Comparison of ENCODE assay signal across 11 mouse cellular contexts in genomic region chr2:28521571-28522151, GRCm38 (mm10). TPM values are rescaled to one million over a fixed set of nuclear protein-coding genes. Genes with fewer than 3 reads are reported as not detected.
DNase-seq lines count a peak whose midpoint lies in the region; ATAC-seq and TF ChIP-seq lines count a peak whose summit lies in the region.
"Had no signal": no experiment of that assay in that cellular context is flagged by ENCODE, and none has a peak within 500 bp of the region (broad histone marks: within the 10 kb centered on the region; RNA-seq: fewer than 3 reads in every experiment).

No protein-coding gene starts in this region.

- no peak overlapping the region for H3K9ac ChIP-seq in forebrain, embryonic 15.5 days (replicated peaks)
- no peak overlapping the region for H3K9ac ChIP-seq in forebrain, embryonic 12.5 days
- 0 out of 2 replicates have a peak overlapping the region, but pooled peaks have one; percentile 7 for H3K9ac ChIP-seq in lung, embryonic 15.5 days
- H3K9ac ChIP-seq in hindbrain, postnatal 0 days (replicated peaks; ENCODE audit: low read length): no peak overlapping the region
- H3K9ac ChIP-seq: liver, embryonic 14.5 days had no signal

- H3K4me2 ChIP-seq in forebrain, embryonic 15.5 days (replicated peaks): no peak overlapping the region
- H3K4me2 ChIP-seq in forebrain, embryonic 12.5 days: no peak overlapping the region
- no peak overlapping the region for H3K4me2 ChIP-seq in lung, embryonic 15.5 days
- no peak overlapping the region for H3K4me2 ChIP-seq in hindbrain, postnatal 0 days (ENCODE audit: low read depth, low read length)

- peak overlapping the region; percentile 19; the same call in 1 of the 2 replicates for H3K27ac ChIP-seq in forebrain, embryonic 15.5 days (replicated peaks)
- no peak overlapping the region for H3K27ac ChIP-seq in forebrain, embryonic 12.5 days
- H3K27ac ChIP-seq in lung, embryonic 15.5 days: no peak overlapping the region
- H3K27ac ChIP-seq in hindbrain, postnatal 0 days: peak overlapping the region; percentile 75
- H3K27ac ChIP-seq in thymus, adult 2 months (ENCODE audit: control insufficient read depth, insufficient read depth, low read length): no peak overlapping the region
- H3K27ac ChIP-seq: liver, embryonic 14.5 days had no signal

- no peak for DNase-seq in lung, postnatal 4 days
- DNase-seq in hindbrain, postnatal 0 days (ENCODE audit: low spot score): peak; percentile 72
- peak; percentile 67 for DNase-seq in skeletal muscle tissue, adult 2 months (ENCODE audit: low read depth, low spot score)
- no peak for DNase-seq in thymus, adult 2 months
- no peak for DNase-seq in thymus, postnatal 4 days
- DNase-seq: embryo, embryonic 11 days had no signal

- H3K9me3 ChIP-seq in forebrain, embryonic 15.5 days: no peaks in the 10 kb centered on the region
- H3K9me3 ChIP-seq in forebrain, embryonic 12.5 days: no peaks in the 10 kb centered on the region
- H3K9me3 ChIP-seq in lung, embryonic 15.5 days: no peaks in the 10 kb centered on the region
- no peaks in the 10 kb centered on the region for H3K9me3 ChIP-seq in hindbrain, postnatal 0 days (ENCODE audit: low read length)

- no peak for TF ChIP-seq POLR2A in thymus, adult 2 months (IDR thresholded peaks at IDR 0.05; ENCODE audit: control insufficient read depth, extremely low read depth, insufficient read depth, low read length, poor library complexity)

- no peak for TF ChIP-seq CTCF in hindbrain, postnatal 0 days (IDR thresholded peaks at IDR 0.05; ENCODE audit: low read depth)
- TF ChIP-seq CTCF in thymus, adult 2 months (IDR thresholded peaks at IDR 0.05; ENCODE audit: borderline replicate concordance, control insufficient read depth, extremely low read depth, insufficient read depth, low read length, poor library complexity): no peak

- no peak for ATAC-seq in forebrain, embryonic 15.5 days (replicated peaks)
- no peak for ATAC-seq in forebrain, embryonic 12.5 days (ENCODE audit: low FRiP score)
- no peak for ATAC-seq in lung, embryonic 15.5 days (ENCODE audit: borderline replicate concordance, extremely low read depth, low FRiP score, low TSS enrichment)
- ATAC-seq in hindbrain, postnatal 0 days: peak; percentile 69
- ATAC-seq: intestine, postnatal 0 days had no signal

- H3K36me3 ChIP-seq in forebrain, embryonic 15.5 days: peaks cover 5% of the 10 kb centered on the region; the same call in 1 of the 2 replicates
- H3K36me3 ChIP-seq in forebrain, embryonic 12.5 days (replicated peaks): no peaks in the 10 kb centered on the region; the same call in 1 of the 2 replicates
- no peaks in the 10 kb centered on the region for H3K36me3 ChIP-seq in lung, embryonic 15.5 days
- H3K36me3 ChIP-seq in hindbrain, postnatal 0 days (ENCODE audit: insufficient read depth, low read length): no peaks in the 10 kb centered on the region
- H3K36me3 ChIP-seq in thymus, adult 2 months (ENCODE audit: control insufficient read depth, insufficient read depth, low read length): no peaks in the 10 kb centered on the region

- H3K4me1 ChIP-seq in forebrain, embryonic 15.5 days: peaks cover 80% of the 10 kb centered on the region
- peaks cover 71% of the 10 kb centered on the region for H3K4me1 ChIP-seq in forebrain, embryonic 12.5 days
- H3K4me1 ChIP-seq in lung, embryonic 15.5 days: peaks cover 42% of the 10 kb centered on the region
- H3K4me1 ChIP-seq in hindbrain, postnatal 0 days (ENCODE audit: insufficient read depth, low read length): peaks cover 46% of the 10 kb centered on the region
- H3K4me1 ChIP-seq in thymus, adult 2 months (replicated peaks; ENCODE audit: control insufficient read depth, insufficient read depth, low read length): peaks cover 36% of the 10 kb centered on the region

- H3K4me3 ChIP-seq in forebrain, embryonic 15.5 days: no peak overlapping the region
- no peak overlapping the region for H3K4me3 ChIP-seq in forebrain, embryonic 12.5 days (replicated peaks)
- H3K4me3 ChIP-seq in lung, embryonic 15.5 days: no peak overlapping the region
- no peak overlapping the region for H3K4me3 ChIP-seq in hindbrain, postnatal 0 days (ENCODE audit: low read length)
- H3K4me3 ChIP-seq in thymus, adult 2 months (ENCODE audit: control insufficient read depth, insufficient read depth, low read length): no peak overlapping the region

- 83% methylated on average over 6 of the region's 6 CpGs for WGBS in forebrain, embryonic 15.5 days
- 83% methylated on average over 6 of the region's 6 CpGs for WGBS in forebrain, embryonic 12.5 days
- 78% methylated on average over 6 of the region's 6 CpGs for WGBS in lung, embryonic 15.5 days
- 55% methylated on average over 6 of the region's 6 CpGs for whole genome bisulfite sequencing in hindbrain, postnatal 0 days
- WGBS in thymus, adult 2 months: 82% methylated on average over 6 of the region's 6 CpGs

- no peaks in the 10 kb centered on the region for H3K27me3 ChIP-seq in forebrain, embryonic 15.5 days
- H3K27me3 ChIP-seq in forebrain, embryonic 12.5 days: no peaks in the 10 kb centered on the region
- no peaks in the 10 kb centered on the region for H3K27me3 ChIP-seq in lung, embryonic 15.5 days
- H3K27me3 ChIP-seq in hindbrain, postnatal 0 days (ENCODE audit: insufficient read depth, low read length): no peaks in the 10 kb centered on the region
- no peaks in the 10 kb centered on the region for H3K27me3 ChIP-seq in thymus, adult 2 months (ENCODE audit: control insufficient read depth, insufficient read depth, low read length)

RNA-seq across cellular contexts. Expression of gene Ralgds, which starts 8.7 kb away (rescaled TPM):
- 84.6 and 87.8 TPM in 2 replicates for polyA plus RNA-seq in forebrain, embryonic 15.5 days (2015; fragmentation: Nextera tagmentation; extraction: Ambion mirVana)
- polyA plus RNA-seq in forebrain, embryonic 12.5 days (2016; fragmentation: Nextera tagmentation; extraction: Ambion mirVana): 55.2 and 62.6 TPM in 2 replicates
- 30.9 and 31.7 TPM in 2 replicates for polyA plus RNA-seq in lung, embryonic 15.5 days (2015; fragmentation: Nextera tagmentation; extraction: Ambion mirVana)
- 263 and 266 TPM in 2 replicates for total RNA-seq in hindbrain, postnatal 0 days (2014; rRNA removed)
- 74.6 and 76.8 TPM in 2 replicates for polyA plus RNA-seq in hindbrain, postnatal 0 days (2015; fragmentation: Nextera tagmentation; extraction: Ambion mirVana)
- 45.4 and 51.6 TPM in 2 replicates for polyA plus RNA-seq in thymus, adult 2 months (2012; rRNA removed)

RNA-seq across cellular contexts. Expression of gene Gm10134, which starts 15.8 kb away (rescaled TPM):
- polyA plus RNA-seq in forebrain, embryonic 15.5 days (2015; fragmentation: Nextera tagmentation; extraction: Ambion mirVana): 0.60 and 0.92 TPM in 2 replicates
- 0.61 and 0.64 TPM in 2 replicates for polyA plus RNA-seq in forebrain, embryonic 12.5 days (2016; fragmentation: Nextera tagmentation; extraction: Ambion mirVana)
- polyA plus RNA-seq in lung, embryonic 15.5 days (2015; fragmentation: Nextera tagmentation; extraction: Ambion mirVana): 2.2 and 3.5 TPM in 2 replicates
- total RNA-seq in hindbrain, postnatal 0 days (2014; rRNA removed): not detected in 2 replicates
- 4.0 and 4.8 TPM in 2 replicates for polyA plus RNA-seq in hindbrain, postnatal 0 days (2015; fragmentation: Nextera tagmentation; extraction: Ambion mirVana)
- 0.47 and 0.61 TPM in 2 replicates for polyA plus RNA-seq in thymus, adult 2 months (2012; rRNA removed)
- polyA plus RNA-seq: liver, embryonic 14.5 days had no signal

RNA-seq across cellular contexts. Expression of gene Gbgt1, which starts 25.0 kb away (rescaled TPM):
- 0.50 and 0.68 TPM in 2 replicates for polyA plus RNA-seq in forebrain, embryonic 15.5 days (2015; fragmentation: Nextera tagmentation; extraction: Ambion mirVana)
- polyA plus RNA-seq in forebrain, embryonic 12.5 days (2016; fragmentation: Nextera tagmentation; extraction: Ambion mirVana): 0.32 TPM in 2 replicates
- 0.98 and 1.8 TPM in 2 replicates for polyA plus RNA-seq in lung, embryonic 15.5 days (2015; fragmentation: Nextera tagmentation; extraction: Ambion mirVana)
- total RNA-seq in hindbrain, postnatal 0 days (2014; rRNA removed): 3.7 and 8.2 TPM in 2 replicates
- 1.5 and 1.7 TPM in 2 replicates for polyA plus RNA-seq in hindbrain, postnatal 0 days (2015; fragmentation: Nextera tagmentation; extraction: Ambion mirVana)
- 2.5 and 2.8 TPM in 2 replicates for polyA plus RNA-seq in thymus, adult 2 months (2012; rRNA removed)

RNA-seq across cellular contexts. Expression of gene Cel, which starts 41.5 kb away (rescaled TPM):
- polyA plus RNA-seq in forebrain, embryonic 15.5 days (2015; fragmentation: Nextera tagmentation; extraction: Ambion mirVana): 0.10 TPM in 1 of 2 replicates, not detected in the other
- not detected in 2 replicates for polyA plus RNA-seq in forebrain, embryonic 12.5 days (2016; fragmentation: Nextera tagmentation; extraction: Ambion mirVana)
- 1.9 TPM in 1 of 2 replicates, not detected in the other for polyA plus RNA-seq in lung, embryonic 15.5 days (2015; fragmentation: Nextera tagmentation; extraction: Ambion mirVana)
- total RNA-seq in hindbrain, postnatal 0 days (2014; rRNA removed): not detected in 2 replicates
- polyA plus RNA-seq in hindbrain, postnatal 0 days (2015; fragmentation: Nextera tagmentation; extraction: Ambion mirVana): not detected in 2 replicates
- polyA plus RNA-seq in thymus, adult 2 months (2012; rRNA removed): 0.42 and 0.49 TPM in 2 replicates

RNA-seq across cellular contexts. Expression of gene Mrps2, which starts 53.8 kb away (rescaled TPM):
- polyA plus RNA-seq in forebrain, embryonic 15.5 days (2015; fragmentation: Nextera tagmentation; extraction: Ambion mirVana): 49.5 and 49.6 TPM in 2 replicates
- 58.0 and 58.1 TPM in 2 replicates for polyA plus RNA-seq in forebrain, embryonic 12.5 days (2016; fragmentation: Nextera tagmentation; extraction: Ambion mirVana)
- 53.0 and 53.7 TPM in 2 replicates for polyA plus RNA-seq in lung, embryonic 15.5 days (2015; fragmentation: Nextera tagmentation; extraction: Ambion mirVana)
- total RNA-seq in hindbrain, postnatal 0 days (2014; rRNA removed): 31.5 and 33.0 TPM in 2 replicates
- polyA plus RNA-seq in hindbrain, postnatal 0 days (2015; fragmentation: Nextera tagmentation; extraction: Ambion mirVana): 39.2 and 42.6 TPM in 2 replicates
- polyA plus RNA-seq in thymus, adult 2 months (2012; rRNA removed): 50.7 and 53.8 TPM in 2 replicates

Comparison
In these comparisons a context has a peak if more than half of its experiments do, and no peak if none do; other contexts are left out.
1. H3K27ac ChIP-seq: peak in forebrain, embryonic 15.5 days (single experiment) and hindbrain, postnatal 0 days (single experiment); none in forebrain, embryonic 12.5 days (single experiment), lung, embryonic 15.5 days (single experiment) and thymus, adult 2 months (single experiment).
2. DNase-seq: peak in hindbrain, postnatal 0 days (single experiment) and skeletal muscle tissue, adult 2 months (single experiment); none in lung, postnatal 4 days (0 of 2), thymus, adult 2 months (single experiment) and thymus, postnatal 4 days (single experiment).